ENCODE assay signal across 8 mouse cellular contexts in the genomic region with DNA sequence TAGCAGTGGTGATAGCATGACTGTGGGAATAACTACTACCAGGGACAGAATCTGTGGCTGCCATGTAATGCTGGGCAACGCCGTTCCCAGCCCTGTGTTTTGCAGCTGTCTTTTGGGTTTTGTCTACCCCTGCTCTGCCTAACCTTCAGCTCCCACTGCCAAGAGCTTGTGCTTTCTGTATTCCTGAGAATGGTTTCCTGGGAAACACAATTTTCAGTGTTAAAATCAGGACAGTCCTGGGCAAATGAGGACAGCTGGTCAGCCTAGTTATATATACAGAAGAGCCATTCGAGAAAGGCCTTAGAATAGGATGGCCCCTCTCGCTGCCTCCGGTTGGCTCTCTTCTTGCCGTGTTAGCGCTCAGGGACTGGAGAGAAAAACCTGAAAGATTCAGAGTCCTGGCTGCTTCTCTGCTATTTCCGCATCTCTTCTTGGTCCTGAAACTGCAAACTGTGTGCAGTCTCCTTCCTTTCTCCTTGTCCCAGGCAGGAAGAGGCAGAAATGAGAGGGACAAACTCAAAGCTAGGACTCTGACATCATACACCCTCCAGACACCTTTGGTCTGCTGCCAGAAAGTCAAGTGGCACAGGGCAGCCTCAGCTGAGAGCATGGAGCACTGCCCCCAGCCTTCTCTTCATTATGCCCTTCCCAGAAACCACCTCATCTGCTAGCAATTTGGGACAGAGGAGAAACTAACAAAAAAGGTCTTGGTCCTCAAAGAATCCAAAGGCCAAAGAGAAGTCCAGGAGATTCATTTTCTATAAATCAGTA.
DNase-seq lines count a peak whose midpoint lies in the region; ATAC-seq lines count a peak whose summit lies in the region.

No protein-coding gene starts in this region.

- H3K27ac ChIP-seq in embryonic facial prominence, embryonic 14.5 days (replicated peaks; ENCODE audit: low read depth, low read length) = 0 out of 2 replicates have a peak overlapping the region, but pooled peaks have one; percentile 8

- no peaks in the 10 kb centered on the region for H3K36me3 ChIP-seq in embryonic facial prominence, embryonic 14.5 days (ENCODE audit: control insufficient read depth, insufficient read depth, low read length)

- no peak overlapping the region for H3K4me3 ChIP-seq in embryonic facial prominence, embryonic 14.5 days (ENCODE audit: low read depth, low read length)

- no peaks in the 10 kb centered on the region for H3K9me3 ChIP-seq in embryonic facial prominence, embryonic 14.5 days (ENCODE audit: control insufficient read depth, low read length)

- H3K4me1 ChIP-seq in embryonic facial prominence, embryonic 14.5 days (ENCODE audit: control insufficient read depth, insufficient read depth, low read length) = 0 out of 2 replicates have a peak, but pooled peaks cover under 1% of the 10 kb centered on the region

- WGBS in embryonic facial prominence, embryonic 14.5 days = 65% methylated on average over 8 of the region's 8 CpGs

- peak; percentile 41 to 59 for DNase-seq in frontal cortex, postnatal 36 days (ENCODE audit: low spot score in 2 of 2)
- DNase-seq in frontal cortex, postnatal 14 days (ENCODE audit: low spot score in 2 of 2) = no peak
- peak; percentile 40 for DNase-seq in MN1 (ENCODE audit: low spot score)
- peak; percentile 24 for DNase-seq in embryonic facial prominence, embryonic 14.5 days (ENCODE audit: low spot score)
- DNase-seq in lung, adult 18-20 months = peak; percentile 76 to 84
- DNase-seq in urinary bladder, postnatal 36 days (ENCODE audit: low spot score in 2 of 2) = no peak
- no peak for DNase-seq in embryo, embryonic 9.5 days (ENCODE audit: extremely low spot score)

- ATAC-seq in embryonic facial prominence, embryonic 14.5 days (ENCODE audit: low read depth) = no peak
- no peak for ATAC-seq in activated CD4-positive, CD25-positive, alpha-beta regulatory T cell, adult 4 months

- H3K9ac ChIP-seq in embryonic facial prominence, embryonic 14.5 days (ENCODE audit: low read depth, low read length) = no peak overlapping the region

- no peak overlapping the region for H3K4me2 ChIP-seq in embryonic facial prominence, embryonic 14.5 days (ENCODE audit: low read depth, low read length)

- H3K27me3 ChIP-seq in embryonic facial prominence, embryonic 14.5 days (replicated peaks; ENCODE audit: control insufficient read depth, insufficient read depth, low read length) = no peaks in the 10 kb centered on the region

Comparison
In these comparisons a context has a peak if more than half of its experiments do, and no peak if none do; other contexts are left out.
1. DNase-seq: peak in frontal cortex, postnatal 36 days (2 of 2), MN1 (single experiment), embryonic facial prominence, embryonic 14.5 days (single experiment) and lung, adult 18-20 months (2 of 2); none in frontal cortex, postnatal 14 days (0 of 2), urinary bladder, postnatal 36 days (0 of 2) and embryo, embryonic 9.5 days (single experiment).